Mouse (Mus musculus) WW6 (cell line): ENCODE results near the gene Tnfrsf19.

ENCODE experiments used
- DNase-seq: peaks from one replicate; pipeline ENCODE4 v3.0.0-alpha.2; 2013; ENCODE audit warnings: low read depth, low spot score

Tnfrsf19 gene

GRCm38 (mm10) chr14:61020968-61021367, 25.3 kb downstream of the Tnfrsf19 start:
- no peak for DNase-seq

- no peak for DNase-seq
These were observed 26.4 kb downstream of the Tnfrsf19 start for GRCm38 (mm10) chr14:61019880-61020279.

GRCm38 (mm10) chr14:61014544-61014943, 31.7 kb downstream of the Tnfrsf19 start:
- DNase-seq, result no peak

- peak; percentile 54 for DNase-seq
These were observed 33.8 kb downstream of the Tnfrsf19 start for GRCm38 (mm10) chr14:61012397-61012931.

GRCm38 (mm10) chr14:61011621-61012174, 34.6 kb downstream of the Tnfrsf19 start:
- no peak for DNase-seq

- no peak for DNase-seq
These were observed 41.0 kb downstream of the Tnfrsf19 start for GRCm38 (mm10) chr14:61005127-61005837.

- no peak for DNase-seq
These were observed 42.6 kb downstream of the Tnfrsf19 start for GRCm38 (mm10) chr14:61003676-61004075.

GRCm38 (mm10) chr14:61000072-61000471, 46.2 kb downstream of the Tnfrsf19 start:
- no peak for DNase-seq

GRCm38 (mm10) chr14:60996556-60996955, 49.7 kb downstream of the Tnfrsf19 start:
- no peak for DNase-seq

GRCm38 (mm10) chr14:60993506-60993905, 52.8 kb downstream of the Tnfrsf19 start:
- no peak for DNase-seq

- DNase-seq, result no peak
These were observed 53.2 kb downstream of the Tnfrsf19 start for GRCm38 (mm10) chr14:60993092-60993491.

- DNase-seq, result no peak
These were observed 54.1 kb downstream of the Tnfrsf19 start for GRCm38 (mm10) chr14:60992144-60992543.

GRCm38 (mm10) chr14:60988228-60988627, 58.1 kb downstream of the Tnfrsf19 start:
- DNase-seq, result no peak

GRCm38 (mm10) chr14:60986926-60987325, 59.4 kb downstream of the Tnfrsf19 start:
- DNase-seq, result no peak

- DNase-seq, result no peak
These were observed 61.2 kb downstream of the Tnfrsf19 start for GRCm38 (mm10) chr14:60985077-60985476.

- no peak for DNase-seq
These were observed 62.0 kb downstream of the Tnfrsf19 start for GRCm38 (mm10) chr14:60984266-60984665.

- DNase-seq, result peak; percentile 47
These were observed 64.2 kb downstream of the Tnfrsf19 start for GRCm38 (mm10) chr14:60982126-60982525.

- no peak for DNase-seq
These were observed 65.9 kb downstream of the Tnfrsf19 start for GRCm38 (mm10) chr14:60980244-60980887.

- no peak for DNase-seq
These were observed 68.2 kb downstream of the Tnfrsf19 start for GRCm38 (mm10) chr14:60978129-60978528.

GRCm38 (mm10) chr14:60976231-60976630, 70.1 kb downstream of the Tnfrsf19 start:
- no peak for DNase-seq

GRCm38 (mm10) chr14:60975736-60976135, 70.6 kb downstream of the Tnfrsf19 start:
- no peak for DNase-seq

GRCm38 (mm10) chr14:60970961-60971360, 75.3 kb downstream of the Tnfrsf19 start:
- DNase-seq, result no peak

GRCm38 (mm10) chr14:60966061-60966460, 80.2 kb downstream of the Tnfrsf19 start:
- DNase-seq, result no peak
